In the genomic region with DNA sequence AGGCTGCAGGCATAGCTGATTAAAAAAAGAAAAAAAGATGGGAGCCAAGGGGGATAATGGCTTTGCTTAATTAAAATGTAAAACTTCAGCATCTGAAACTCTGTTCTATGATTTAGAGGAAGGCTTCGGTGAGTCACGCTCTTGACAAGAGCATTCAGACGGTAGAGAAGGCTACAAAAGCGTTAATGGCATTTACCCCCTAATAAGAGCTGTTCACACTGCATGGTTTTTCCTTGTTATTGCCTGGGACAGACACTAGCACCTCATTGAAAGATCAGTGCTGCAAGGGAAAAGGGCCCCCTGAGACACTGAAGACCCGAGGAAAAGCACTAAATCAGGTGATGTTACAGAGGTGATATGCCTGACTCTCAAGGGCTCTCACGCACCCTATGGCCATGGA, we compare ENCODE assay signal across 15 mouse cellular contexts.
DNase-seq lines count a peak whose midpoint lies in the region; ATAC-seq and TF ChIP-seq lines count a peak whose summit lies in the region.
"Had no signal": no experiment of that assay in that cellular context is flagged by ENCODE, and none has a peak within 500 bp of the region (broad histone marks: within the 10 kb centered on the region; RNA-seq: fewer than 3 reads in every experiment).

No protein-coding gene starts in this region.

- no peak for TF ChIP-seq CTCF in hindbrain, postnatal 0 days (IDR thresholded peaks at IDR 0.05; ENCODE audit: low read depth)

- peak overlapping the region; percentile 1; the same call in 1 of the 2 replicates for H3K4me2 ChIP-seq in forebrain, embryonic 13.5 days
- H3K4me2 ChIP-seq in forebrain, embryonic 16.5 days (ENCODE audit: low read length) = no peak overlapping the region
- H3K4me2 ChIP-seq in hindbrain, embryonic 16.5 days (ENCODE audit: low read length) = no peak overlapping the region
- no peak overlapping the region for H3K4me2 ChIP-seq in hindbrain, postnatal 0 days (ENCODE audit: low read depth, low read length)
- H3K4me2 ChIP-seq in neural tube, embryonic 12.5 days (replicated peaks) = no peak overlapping the region
- H3K4me2 ChIP-seq: heart, embryonic 13.5 days; intestine, embryonic 15.5 days had no signal

- no peaks in the 10 kb centered on the region for H3K36me3 ChIP-seq in forebrain, embryonic 13.5 days (ENCODE audit: poor library complexity, severe bottlenecking)
- H3K36me3 ChIP-seq in forebrain, embryonic 16.5 days (ENCODE audit: control insufficient read depth, insufficient read depth) = no peaks in the 10 kb centered on the region
- no peaks in the 10 kb centered on the region for H3K36me3 ChIP-seq in hindbrain, embryonic 16.5 days (ENCODE audit: control insufficient read depth, insufficient read depth, low read length)
- no peaks in the 10 kb centered on the region for H3K36me3 ChIP-seq in hindbrain, postnatal 0 days (ENCODE audit: insufficient read depth, low read length)
- H3K36me3 ChIP-seq in neural tube, embryonic 12.5 days = no peaks in the 10 kb centered on the region
- H3K36me3 ChIP-seq: embryonic facial prominence, embryonic 10.5 days; heart, embryonic 13.5 days; intestine, embryonic 15.5 days had no signal

- no peaks in the 10 kb centered on the region for H3K27me3 ChIP-seq in forebrain, embryonic 13.5 days
- H3K27me3 ChIP-seq in forebrain, embryonic 16.5 days (replicated peaks; ENCODE audit: control insufficient read depth, insufficient read depth, low read length) = no peaks in the 10 kb centered on the region; the same call in 1 of the 2 replicates
- no peaks in the 10 kb centered on the region for H3K27me3 ChIP-seq in hindbrain, embryonic 16.5 days (replicated peaks; ENCODE audit: control insufficient read depth, insufficient read depth, low read length)
- H3K27me3 ChIP-seq in hindbrain, postnatal 0 days (ENCODE audit: insufficient read depth, low read length) = no peaks in the 10 kb centered on the region
- H3K27me3 ChIP-seq in neural tube, embryonic 12.5 days (replicated peaks) = no peaks in the 10 kb centered on the region
- H3K27me3 ChIP-seq: heart, embryonic 13.5 days; intestine, embryonic 15.5 days had no signal

- WGBS in forebrain, embryonic 13.5 days = 30% methylated on average over 6 of the region's 6 CpGs
- WGBS in forebrain, embryonic 16.5 days = 25% methylated on average over 6 of the region's 6 CpGs
- WGBS in hindbrain, embryonic 16.5 days = 30% methylated on average over 6 of the region's 6 CpGs
- WGBS in hindbrain, postnatal 0 days = 33% methylated on average over 6 of the region's 6 CpGs
- 14% methylated on average over 6 of the region's 6 CpGs for WGBS in neural tube, embryonic 12.5 days

- no peak overlapping the region for H3K27ac ChIP-seq in forebrain, embryonic 13.5 days
- no peak overlapping the region for H3K27ac ChIP-seq in forebrain, embryonic 16.5 days (ENCODE audit: low read length)
- no peak overlapping the region for H3K27ac ChIP-seq in hindbrain, embryonic 16.5 days (ENCODE audit: low read depth, low read length)
- no peak overlapping the region for H3K27ac ChIP-seq in hindbrain, postnatal 0 days
- H3K27ac ChIP-seq in neural tube, embryonic 12.5 days = no peak overlapping the region
- H3K27ac ChIP-seq: embryonic facial prominence, embryonic 10.5 days; heart, embryonic 13.5 days; intestine, embryonic 15.5 days had no signal

- no peak for DNase-seq in hindbrain, postnatal 0 days (ENCODE audit: low spot score)
- no peak for DNase-seq in neural tube, embryonic 10.5 days (ENCODE audit: extremely low spot score, low spot score)
- DNase-seq: adrenal gland, postnatal 14 days; cerebellum, adult 2 months; gastrocnemius, postnatal 36 days; heart, adult 11 months; heart, postnatal 4 days had no signal

- ATAC-seq in forebrain, embryonic 13.5 days = 0 out of 2 replicates have a peak, but pooled peaks have one; percentile 21
- ATAC-seq in forebrain, embryonic 16.5 days = no peak
- peak; percentile 30; the same call in 1 of the 2 replicates for ATAC-seq in hindbrain, embryonic 16.5 days
- no peak for ATAC-seq in hindbrain, postnatal 0 days
- 0 out of 2 replicates have a peak, but pooled peaks have one; percentile 44 for ATAC-seq in neural tube, embryonic 12.5 days (ENCODE audit: low FRiP score, low read depth)
- no peak for ATAC-seq in activated CD4-positive, CD25-positive, alpha-beta regulatory T cell, adult 4 months
- ATAC-seq: intestine, embryonic 15.5 days had no signal

- no peak overlapping the region; the same call in 1 of the 2 replicates for H3K9ac ChIP-seq in forebrain, embryonic 13.5 days
- H3K9ac ChIP-seq in forebrain, embryonic 16.5 days (replicated peaks; ENCODE audit: low read depth, low read length) = no peak overlapping the region
- no peak overlapping the region for H3K9ac ChIP-seq in hindbrain, embryonic 16.5 days (ENCODE audit: low read depth, low read length)
- H3K9ac ChIP-seq in hindbrain, postnatal 0 days (replicated peaks; ENCODE audit: low read length) = no peak overlapping the region
- H3K9ac ChIP-seq in neural tube, embryonic 12.5 days = no peak overlapping the region
- H3K9ac ChIP-seq: heart, embryonic 13.5 days; intestine, embryonic 15.5 days had no signal

- no peaks in the 10 kb centered on the region for H3K9me3 ChIP-seq in forebrain, embryonic 13.5 days (replicated peaks)
- H3K9me3 ChIP-seq in forebrain, embryonic 16.5 days (ENCODE audit: control insufficient read depth, low read length) = no peaks in the 10 kb centered on the region
- no peaks in the 10 kb centered on the region for H3K9me3 ChIP-seq in hindbrain, embryonic 16.5 days (ENCODE audit: control insufficient read depth, low read length)
- H3K9me3 ChIP-seq in hindbrain, postnatal 0 days (ENCODE audit: low read length) = no peaks in the 10 kb centered on the region
- no peaks in the 10 kb centered on the region for H3K9me3 ChIP-seq in neural tube, embryonic 12.5 days
- H3K9me3 ChIP-seq: embryonic facial prominence, embryonic 10.5 days; heart, embryonic 13.5 days; intestine, embryonic 15.5 days had no signal

- H3K4me1 ChIP-seq in forebrain, embryonic 13.5 days = peaks cover 12% of the 10 kb centered on the region
- H3K4me1 ChIP-seq in forebrain, embryonic 16.5 days (replicated peaks; ENCODE audit: control insufficient read depth, insufficient read depth, low read length) = peaks cover 3% of the 10 kb centered on the region
- H3K4me1 ChIP-seq in hindbrain, embryonic 16.5 days (ENCODE audit: control insufficient read depth, insufficient read depth, low read depth, low read length) = peaks cover 5% of the 10 kb centered on the region
- no peaks in the 10 kb centered on the region for H3K4me1 ChIP-seq in hindbrain, postnatal 0 days (ENCODE audit: insufficient read depth, low read length)
- peaks cover 6% of the 10 kb centered on the region for H3K4me1 ChIP-seq in neural tube, embryonic 12.5 days
- H3K4me1 ChIP-seq: intestine, embryonic 15.5 days had no signal

- no peak overlapping the region for H3K4me3 ChIP-seq in forebrain, embryonic 13.5 days
- no peak overlapping the region for H3K4me3 ChIP-seq in forebrain, embryonic 16.5 days (replicated peaks; ENCODE audit: low read length)
- no peak overlapping the region for H3K4me3 ChIP-seq in hindbrain, embryonic 16.5 days (ENCODE audit: low read length)
- H3K4me3 ChIP-seq in hindbrain, postnatal 0 days (ENCODE audit: low read length) = no peak overlapping the region
- no peak overlapping the region for H3K4me3 ChIP-seq in neural tube, embryonic 12.5 days
- H3K4me3 ChIP-seq: embryonic facial prominence, embryonic 10.5 days; heart, embryonic 13.5 days; intestine, embryonic 15.5 days had no signal

Comparison
In these comparisons a context has a peak if more than half of its experiments do, and no peak if none do; other contexts are left out.
1. ATAC-seq: peak in forebrain, embryonic 13.5 days (single experiment), hindbrain, embryonic 16.5 days (single experiment) and neural tube, embryonic 12.5 days (single experiment); none in forebrain, embryonic 16.5 days (single experiment), hindbrain, postnatal 0 days (single experiment) and activated CD4-positive, CD25-positive, alpha-beta regulatory T cell, adult 4 months (single experiment).